Mouse (Mus musculus) cerebellum, postnatal 25 days (tissue): Measurements from ENCODE around the gene Huwe1.

ENCODE experiments used
- DNase-seq, 2 experiments: peaks; one replicate each; pipeline ENCODE4 v3.0.0; 2021; ENCODE audit warnings: mixed read lengths in 2 of 2

The Huwe1 gene

GRCm38 (mm10) chrX:151800701-151801511, at the start of gene Huwe1:
Huwe1 (plus strand) TSS chrX:151800807.
- DNase-seq, result peak; percentile 80 to 85

GRCm38 (mm10) chrX:151780348-151780747, 20.3 kb upstream of the Huwe1 start:
- no peak for DNase-seq

- DNase-seq, result no peak
Measured at GRCm38 (mm10) chrX:151782939-151783338, 17.7 kb upstream of the Huwe1 start.

DNA sequence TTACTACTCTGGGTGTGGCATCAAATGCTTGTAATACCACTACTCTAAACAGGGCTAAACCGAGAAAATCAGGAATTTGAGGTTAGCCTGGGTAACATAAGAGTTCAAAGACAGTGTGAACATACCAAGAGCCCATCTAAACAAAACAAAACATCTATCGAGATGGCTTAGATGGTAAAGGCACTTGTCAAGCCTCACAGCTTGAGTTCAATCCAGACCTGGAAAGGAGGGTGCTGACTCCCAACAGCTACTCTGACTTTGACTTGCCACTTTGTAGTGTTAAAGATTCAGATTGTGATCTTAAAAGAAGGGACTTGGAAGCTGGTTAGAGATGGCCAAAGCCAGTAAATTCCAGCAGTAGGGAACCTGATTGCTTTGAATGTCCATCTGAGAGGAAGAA, 7.8 kb upstream of the Huwe1 start:
- no peak for DNase-seq

DNA sequence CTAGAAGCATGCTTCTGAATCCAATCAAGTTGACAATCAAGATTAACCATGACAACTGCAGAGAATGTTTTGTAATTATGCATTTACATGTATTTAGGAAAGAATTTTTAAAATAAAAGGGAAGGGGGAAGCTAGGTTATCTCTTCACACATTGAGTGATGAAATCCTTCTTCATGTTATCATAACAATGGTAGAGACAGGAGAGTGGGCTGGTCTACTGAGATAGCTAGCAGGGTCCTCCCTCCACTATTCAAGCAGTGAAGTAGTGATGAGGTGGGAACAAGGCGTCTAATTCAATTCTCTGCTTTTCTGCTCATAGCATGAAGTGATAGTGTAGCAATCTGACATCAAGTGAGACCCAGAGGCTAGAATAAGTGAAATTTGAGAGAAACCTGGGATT, 2.6 kb upstream of the Huwe1 start:
- no peak for DNase-seq

- no peak for DNase-seq
Measured at GRCm38 (mm10) chrX:151802328-151802955, 1.8 kb downstream of the Huwe1 start.

DNA sequence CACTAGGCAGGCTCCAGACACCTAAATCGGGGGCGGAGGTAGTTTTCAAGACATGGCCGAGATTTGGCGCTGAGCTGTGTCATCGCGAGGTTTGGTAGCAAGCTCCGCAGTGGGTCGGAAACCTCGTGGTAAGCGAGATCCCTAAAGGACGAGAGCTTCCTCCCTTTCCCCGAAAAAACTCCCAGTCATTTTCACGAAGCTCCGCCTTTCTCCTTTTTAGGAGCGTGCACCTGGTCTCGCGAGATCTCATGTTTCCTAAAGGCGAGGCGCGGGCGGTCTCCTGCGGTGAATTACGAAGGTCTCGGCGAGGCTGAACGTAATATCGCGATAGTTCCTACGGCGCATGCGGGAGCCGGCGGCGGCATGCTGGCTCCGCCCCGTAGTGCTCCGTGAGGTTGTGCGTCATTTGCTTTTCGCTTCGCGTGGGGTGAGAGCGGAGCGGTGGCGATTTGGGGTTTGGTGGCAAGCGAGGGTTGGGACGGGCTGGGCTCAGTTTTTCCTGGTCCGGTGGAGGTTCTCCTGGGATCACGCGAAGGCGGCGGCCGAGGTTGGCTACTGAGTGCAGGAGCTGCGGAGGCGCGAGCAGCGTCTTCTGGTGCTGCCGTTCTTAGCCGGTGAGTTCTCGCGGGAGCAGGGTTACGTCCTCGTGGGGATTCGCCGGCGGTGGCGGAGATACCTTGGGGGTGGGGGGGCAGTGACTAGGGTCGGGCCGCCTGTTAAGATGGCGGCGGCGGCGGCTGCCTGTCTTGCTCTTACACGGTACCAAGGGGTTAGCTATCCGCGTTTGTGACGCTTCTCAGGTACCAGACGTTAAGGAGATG, 2.6 kb downstream of the Huwe1 start:
- peak; percentile 92 to 95 for DNase-seq

DNA sequence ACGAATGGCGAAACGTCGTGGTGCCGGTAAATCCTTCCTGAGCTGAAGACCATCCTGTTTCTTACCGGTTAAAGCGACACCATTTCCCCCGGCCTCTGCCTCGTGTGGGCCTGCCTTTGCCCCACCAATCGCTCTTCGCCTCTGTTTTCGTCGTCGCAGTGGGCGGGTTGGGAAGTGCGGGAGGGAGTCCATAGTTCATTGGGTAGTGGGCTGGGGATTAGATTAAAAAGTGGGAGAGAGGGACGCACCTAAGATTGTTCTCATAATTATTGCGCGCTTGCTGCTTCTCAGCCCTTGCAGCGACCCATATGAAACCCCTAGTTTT, 3.1 kb downstream of the Huwe1 start:
- DNase-seq, result no peak

GRCm38 (mm10) chrX:151804388-151804787, 3.8 kb downstream of the Huwe1 start:
- peak in 1 of 2 experiments; percentile 5 for DNase-seq

DNA sequence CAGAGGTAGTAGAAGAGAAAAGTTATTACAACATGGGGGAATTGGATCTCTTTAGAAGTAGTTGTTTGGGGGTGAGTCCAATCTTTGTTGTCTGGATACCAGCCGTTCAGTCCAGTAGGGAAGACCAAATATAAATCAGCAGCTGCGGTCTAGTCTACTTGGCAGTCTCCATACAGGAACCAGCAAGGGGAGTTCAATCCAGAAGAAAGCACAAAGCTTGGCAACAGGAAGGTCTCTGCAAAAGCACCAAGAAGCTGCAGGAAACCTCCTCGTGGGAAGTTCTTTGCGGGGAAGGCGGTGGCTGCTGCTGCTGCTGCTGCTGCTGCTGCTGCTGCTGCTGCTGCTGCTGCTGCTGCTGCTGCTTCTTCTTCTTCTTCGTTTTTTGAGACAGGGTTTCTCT, 10.9 kb downstream of the Huwe1 start:
- DNase-seq, result no peak

- DNase-seq, result no peak
Measured at GRCm38 (mm10) chrX:151813656-151814055, 13.0 kb downstream of the Huwe1 start.

- DNase-seq, result no peak
Measured at GRCm38 (mm10) chrX:151817712-151818111, 17.1 kb downstream of the Huwe1 start.

DNA sequence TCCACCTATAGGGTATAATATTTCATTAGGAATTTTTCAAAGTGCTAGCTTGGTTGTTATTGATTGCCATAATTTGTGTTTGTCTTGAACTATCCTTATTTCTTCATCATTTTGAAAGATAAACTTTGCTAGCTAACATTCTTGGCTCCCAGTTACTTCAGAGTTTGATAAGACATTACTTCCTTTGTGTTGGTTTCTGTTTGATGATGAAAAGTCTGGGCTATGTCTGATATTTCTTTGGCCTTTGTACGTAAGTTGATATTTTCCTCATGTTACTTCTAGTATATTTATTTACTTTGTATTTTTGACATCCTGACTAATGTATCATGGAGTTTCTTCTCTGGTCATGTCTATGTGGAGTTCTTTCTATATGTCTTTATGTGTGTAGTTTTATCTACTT, 28.4 kb downstream of the Huwe1 start:
- no peak for DNase-seq

DNA sequence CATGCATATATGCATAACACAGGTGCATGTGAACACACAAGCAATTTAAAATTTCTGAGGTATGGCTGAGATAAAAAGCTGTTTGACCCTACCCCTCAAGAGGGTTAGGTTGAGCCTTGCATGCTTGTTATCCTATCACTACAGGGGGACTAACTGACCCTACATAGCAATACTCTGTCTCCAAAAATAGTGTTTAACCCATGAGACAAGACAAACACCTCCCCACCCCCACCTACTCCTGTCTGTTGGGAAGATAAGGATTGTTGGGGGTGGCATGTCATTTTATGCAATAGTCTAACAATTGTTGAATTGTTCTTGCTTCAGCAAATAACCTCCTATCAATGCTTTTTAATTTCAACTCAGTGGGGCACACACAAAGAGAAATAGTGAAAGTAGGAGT, 30.7 kb downstream of the Huwe1 start:
- no peak for DNase-seq

GRCm38 (mm10) chrX:151832982-151833381, 32.4 kb downstream of the Huwe1 start:
- DNase-seq, result no peak

GRCm38 (mm10) chrX:151859436-151859835, 58.8 kb downstream of the Huwe1 start:
- peak; percentile 2 to 7 for DNase-seq

DNA sequence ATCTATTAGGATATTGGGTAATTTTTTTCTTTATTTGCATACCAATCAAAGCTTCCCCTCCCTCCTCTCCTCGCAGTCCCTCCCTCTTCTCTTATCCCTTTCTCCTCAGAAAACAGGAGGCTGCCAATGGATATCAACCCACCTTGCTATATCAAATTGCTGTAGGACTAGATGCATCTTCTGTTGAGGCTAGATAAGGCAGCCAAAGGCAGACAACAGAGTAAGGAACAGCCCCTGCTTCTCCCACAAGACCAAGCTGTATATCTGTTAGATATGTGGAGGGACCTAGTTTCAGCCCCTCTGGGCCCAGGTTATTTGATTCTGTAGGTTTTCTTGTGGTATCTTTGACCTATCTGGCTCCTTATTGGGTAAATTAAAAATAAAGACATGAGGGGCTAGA, 110.1 kb downstream of the Huwe1 start:
- DNase-seq, result no peak

DNA sequence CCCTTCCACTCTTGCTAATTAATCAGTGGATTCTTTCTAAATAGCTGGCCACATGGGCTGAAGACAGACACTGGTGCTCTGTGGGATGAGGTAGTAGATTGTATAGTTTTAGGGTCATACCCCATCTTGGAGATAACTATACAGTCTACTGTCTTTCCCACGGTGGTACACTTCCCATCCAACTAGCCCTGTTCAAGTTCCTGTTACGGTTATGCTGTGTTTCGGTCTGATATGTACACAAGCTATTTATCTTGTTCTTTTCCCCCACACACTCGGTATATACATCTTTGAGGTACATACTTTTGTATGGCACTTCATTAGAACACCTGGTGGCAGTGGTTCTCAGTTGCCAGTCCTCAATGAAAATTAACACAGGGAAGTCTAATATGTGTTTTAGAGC, 111.7 kb downstream of the Huwe1 start:
- DNase-seq, result no peak

GRCm38 (mm10) chrX:151929390-151929789, 128.8 kb downstream of the Huwe1 start:
- DNase-seq, result no peak

GRCm38 (mm10) chrX:151938852-151939251, 138.2 kb downstream of the Huwe1 start:
- no peak for DNase-seq

- DNase-seq, result no peak
Measured at GRCm38 (mm10) chrX:151946986-151947385, 146.4 kb downstream of the Huwe1 start.

DNA sequence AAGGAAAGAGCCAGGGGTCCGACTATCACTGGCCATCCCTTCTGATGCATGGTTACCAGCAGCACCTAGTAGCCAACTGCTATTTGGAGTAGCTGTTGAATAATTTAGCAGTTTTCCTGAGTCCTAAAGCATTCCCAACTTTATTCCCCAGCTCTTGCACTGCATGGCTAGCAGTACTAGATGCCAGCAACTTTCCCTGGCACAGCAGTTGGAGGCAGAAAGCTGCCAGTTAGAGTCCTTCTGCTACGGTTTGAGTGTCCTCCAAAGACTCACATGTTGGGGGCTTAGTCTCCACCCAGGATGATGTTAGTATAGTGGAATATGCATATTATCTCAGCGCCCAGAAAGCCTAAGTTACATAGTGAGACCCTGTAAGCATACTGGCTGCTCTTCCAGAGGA, 147.2 kb downstream of the Huwe1 start:
- no peak for DNase-seq

- no peak for DNase-seq
Measured at GRCm38 (mm10) chrX:151950231-151950630, 149.6 kb downstream of the Huwe1 start.

DNA sequence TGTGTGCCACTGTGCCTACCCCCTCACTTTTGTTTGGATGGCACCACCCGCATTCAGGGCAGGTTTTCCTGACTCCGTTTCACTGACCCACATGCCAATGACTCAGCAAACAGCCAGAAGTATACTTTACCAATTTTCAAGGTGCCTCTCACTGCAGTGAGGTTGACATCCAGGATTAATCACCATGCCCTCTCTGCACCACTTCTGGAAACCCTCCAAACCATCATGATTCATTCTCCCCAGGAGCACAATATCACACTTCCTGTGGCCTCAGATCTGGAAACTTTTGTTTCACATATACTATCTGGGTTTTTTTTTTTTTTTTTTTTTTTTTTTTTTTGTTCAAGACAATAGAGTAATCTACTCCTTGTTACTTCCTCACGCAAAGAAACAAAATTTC, 150.6 kb downstream of the Huwe1 start:
- no peak for DNase-seq
